Mouse (Mus musculus) inflammation-experienced regulatory T-cells, adult 16 weeks (primary cell): ENCODE results near the gene Spert. TPM values are rescaled to one million over a fixed set of nuclear protein-coding genes. Genes with fewer than 3 reads are reported as not detected.

Experiments used
- polyA plus RNA-seq: library from polyadenylated mRNA; unstranded; fragments of 100-300 nt; shearing (Covaris generic); gene quantifications from one replicate; pipeline ENCODE4 v1.2.1, GENCODE M21; 2017

Spert gene
- polyA plus RNA-seq, result not detected

GRCm38 (mm10) chr14:75592978-75593377, at the start of gene Spert:
Spert (minus strand) TSS chr14:75593116.

GRCm38 (mm10) chr14:75642080-75642479, 49.2 kb upstream of the Spert start, which contains the start of gene Erich6b:
Erich6b (plus strand) TSS chr14:75642259.

Other genes starting within 250 kb of the Spert start
- gene Siah3, start 137.1 kb downstream of the Spert start, polyA plus RNA-seq, result 1.2 TPM
- not detected for gene Erich6b, start 49.1 kb upstream of the Spert start, polyA plus RNA-seq
- gene Cog3, start 161.4 kb upstream of the Spert start, polyA plus RNA-seq, result 20.6 TPM
- 14.0 TPM for gene Slc25a30, start 193.9 kb upstream of the Spert start, polyA plus RNA-seq